Mouse (Mus musculus): Measurements from ENCODE around the gene Ugt2b34. TPM values are rescaled to one million over a fixed set of nuclear protein-coding genes. Genes with fewer than 3 reads are reported as not detected.
"Not testable (repeated sequence)": the region's sequence is repeated elsewhere in the genome, so short reads cannot be mapped to it uniquely, and the experiment has no call there.

Gene Ugt2b34
- polyA plus RNA-seq, 1 experiment = 0.04 TPM

GRCm38 (mm10) chr5:86851658-86852057 is 55.1 kb downstream of the Ugt2b34 start:
- Histone ChIP-seq H3K4me3 (ENCODE audit: extremely low read depth, insufficient read depth, insufficient read length) (no peak overlapping the region), H3K27me3 (ENCODE audit: control insufficient read depth, insufficient read depth, low read length) (no peaks in the 10 kb centered on the region), H3K27ac (ENCODE audit: insufficient read depth, low read length) (no peak overlapping the region), H3K4me1 (ENCODE audit: control insufficient read depth, insufficient read depth, insufficient read length) (no peaks in the 10 kb centered on the region), H3K36me3 (ENCODE audit: control insufficient read depth, insufficient read depth, low read length) (no peaks in the 10 kb centered on the region)
- DNase-seq (ENCODE audit: low read depth in 1 of 2, low spot score in 2 of 2) = no peak
- 76% methylated on average over 5 of the region's 5 CpGs for WGBS
- TF ChIP-seq CTCF (IDR thresholded peaks at IDR 0.05; ENCODE audit: extremely low read depth, insufficient read depth, insufficient read length, insufficient replicate concordance) = no peak
- no peak for TF ChIP-seq POLR2A (IDR thresholded peaks at IDR 0.05; ENCODE audit: low read depth, low read length)

GRCm38 (mm10) chr5:86850104-86850503 is 56.6 kb downstream of the Ugt2b34 start:
- H3K27me3 ChIP-seq (ENCODE audit: control insufficient read depth, insufficient read depth, low read length) = no peaks in the 10 kb centered on the region
- H3K4me3 ChIP-seq (ENCODE audit: extremely low read depth, insufficient read depth, insufficient read length) = no peak overlapping the region
- TF ChIP-seq POLR2A (IDR thresholded peaks at IDR 0.05; ENCODE audit: low read depth, low read length) (no peak), CTCF (IDR thresholded peaks at IDR 0.05; ENCODE audit: extremely low read depth, insufficient read depth, insufficient read length, insufficient replicate concordance) (no peak)
- no peak overlapping the region for H3K27ac ChIP-seq (ENCODE audit: insufficient read depth, low read length)
- no peaks in the 10 kb centered on the region for H3K4me1 ChIP-seq (ENCODE audit: control insufficient read depth, insufficient read depth, insufficient read length)
- no peak for DNase-seq (ENCODE audit: low read depth in 1 of 2, low spot score in 2 of 2)
- H3K36me3 ChIP-seq (ENCODE audit: control insufficient read depth, insufficient read depth, low read length) = no peaks in the 10 kb centered on the region

- not testable (repeated sequence) for H3K27me3 ChIP-seq (ENCODE audit: control insufficient read depth, insufficient read depth, low read length); H3K4me3 ChIP-seq (ENCODE audit: extremely low read depth, insufficient read depth, insufficient read length); H3K27ac ChIP-seq (ENCODE audit: insufficient read depth, low read length); DNase-seq (ENCODE audit: low read depth in 1 of 2, low spot score in 2 of 2); H3K36me3 ChIP-seq (ENCODE audit: control insufficient read depth, insufficient read depth, low read length); H3K4me1 ChIP-seq (ENCODE audit: control insufficient read depth, insufficient read depth, insufficient read length)
These were observed 65.5 kb downstream of the Ugt2b34 start for GRCm38 (mm10) chr5:86841261-86841660.

GRCm38 (mm10) chr5:86840207-86840606 is 66.5 kb downstream of the Ugt2b34 start:
- no peaks in the 10 kb centered on the region for H3K4me1 ChIP-seq (ENCODE audit: control insufficient read depth, insufficient read depth, insufficient read length)
- no peak overlapping the region for H3K4me3 ChIP-seq (ENCODE audit: extremely low read depth, insufficient read depth, insufficient read length)
- 56% methylated on average over 2 of the region's 2 CpGs for WGBS
- TF ChIP-seq CTCF (IDR thresholded peaks at IDR 0.05; ENCODE audit: extremely low read depth, insufficient read depth, insufficient read length, insufficient replicate concordance) = no peak
- no peak for TF ChIP-seq POLR2A (IDR thresholded peaks at IDR 0.05; ENCODE audit: low read depth, low read length)
- H3K27me3 ChIP-seq (ENCODE audit: control insufficient read depth, insufficient read depth, low read length) = no peaks in the 10 kb centered on the region
- no peak for DNase-seq (ENCODE audit: low read depth in 1 of 2, low spot score in 2 of 2)
- peaks cover 8% of the 10 kb centered on the region for H3K36me3 ChIP-seq (ENCODE audit: control insufficient read depth, insufficient read depth, low read length)
- H3K27ac ChIP-seq (ENCODE audit: insufficient read depth, low read length) = no peak overlapping the region

Other genes starting within 250 kb of the Ugt2b34 start
- not detected in 2 replicates for gene Tmprss11b, start 230.6 kb downstream of the Ugt2b34 start, polyA plus RNA-seq (2012; rRNA removed)
- gene Tmprss11e, start 161.1 kb downstream of the Ugt2b34 start, polyA plus RNA-seq (2012; rRNA removed) = not detected in 2 replicates
- 10.3 and 14.9 TPM in 2 replicates for gene Ythdc1, start 102.7 kb downstream of the Ugt2b34 start, polyA plus RNA-seq (2012; rRNA removed)
- gene Ugt2b1, start 19.6 kb upstream of the Ugt2b34 start, polyA plus RNA-seq (2012; rRNA removed) = not detected in 2 replicates
- not detected in 2 replicates for gene Ugt2b35, start 93.9 kb upstream of the Ugt2b34 start, polyA plus RNA-seq (2012; rRNA removed)
- gene Ugt2b36, start 185.6 kb upstream of the Ugt2b34 start, polyA plus RNA-seq (2012; rRNA removed) = not detected in 2 replicates
- gene Ugt2b5, start 233.4 kb upstream of the Ugt2b34 start, polyA plus RNA-seq (2012; rRNA removed) = not detected in 2 replicates

All from spleen, adult 2 months (tissue).